Mouse (Mus musculus) olfactory bulb, adult 2 months (tissue): ENCODE measurements around the gene D430041D05Rik. TPM values are rescaled to one million over a fixed set of nuclear protein-coding genes. Genes with fewer than 3 reads are reported as not detected.
A peak's percentile ranks its signal among the peaks of the same experiment; 100 is the strongest.

Experiments
- H3K27ac ChIP-seq: fragments of 200-500 bp; 2 replicates; pipeline ENCODE4 v1.5.1; 2012; ENCODE audit warnings: low read depth, low read length; ENCODE audit not compliant: insufficient read depth
- H3K4me1 ChIP-seq: fragments of 200-500 bp; 2 replicates; pipeline ENCODE4 v1.6.1; 2012; ENCODE audit warnings: low read length; ENCODE audit not compliant: control insufficient read depth, insufficient read depth
- H3K4me3 ChIP-seq: fragments of 200-500 bp; 2 replicates; pipeline ENCODE4 v1.5.1; 2012; ENCODE audit warnings: mild to moderate bottlenecking, low read depth, low read length, moderate library complexity; ENCODE audit not compliant: insufficient read depth
- CTCF ChIP-seq: fragments of 200-500 bp; IDR thresholded peaks from 2 replicates; pipeline ENCODE4 v1.5.1; 2012; ENCODE audit warnings: low read depth, mild to moderate bottlenecking, low read length, moderate library complexity; ENCODE audit not compliant: insufficient read depth
- POLR2A ChIP-seq: fragments of 200-500 bp; IDR thresholded peaks from 2 replicates; pipeline ENCODE4 v1.6.1; 2012; ENCODE audit warnings: mild to moderate bottlenecking, low read depth, low read length, moderate library complexity; ENCODE audit not compliant: insufficient read depth
- WGBS: fragments of 180-500 bp; shearing (Covaris S2); methylation state at CpG from one replicate; pipeline ENCODE4 v1.1.7; 2018; 5-methylcytosine and 5-hydroxymethylcytosine counted together
- polyA plus RNA-seq: library from polyadenylated mRNA; stranded (reverse); fragments of >200 nt; gene quantifications from 2 replicates; pipeline ENCODE4 v1.2.4, GENCODE M21; 2012; ENCODE audit warnings: low replicate concordance; ENCODE audit not compliant: missing spikeins, insufficient read depth, insufficient read length

Gene D430041D05Rik
- polyA plus RNA-seq, 1 experiment, result not detected

- H3K4me3 ChIP-seq, result no peak overlapping the region
- 71% methylated on average over 3 of the region's 3 CpGs for WGBS
Measured at GRCm38 (mm10) chr2:104187073-104187472, 223.7 kb downstream of the D430041D05Rik start.

GRCm38 (mm10) chr2:104185616-104186015 lies 225.2 kb downstream of the D430041D05Rik start:
- WGBS, result 55% methylated on average over 5 of the region's 5 CpGs
- TF ChIP-seq POLR2A, result no peak
- TF ChIP-seq CTCF, result no peak
- no peak overlapping the region for H3K4me3 ChIP-seq
- peaks cover 2% of the 10 kb centered on the region; the same call in 1 of the 2 replicates for H3K4me1 ChIP-seq
- no peak overlapping the region for H3K27ac ChIP-seq

More at GRCm38 (mm10) chr2:104187073-104187472, 223.7 kb downstream of the D430041D05Rik start:
- Histone ChIP-seq H3K4me1 (peaks cover 2% of the 10 kb centered on the region; the same call in 1 of the 2 replicates), H3K27ac (no peak overlapping the region)
- TF ChIP-seq POLR2A (no peak), CTCF (no peak)

GRCm38 (mm10) chr2:104184296-104184695 lies 226.5 kb downstream of the D430041D05Rik start:
- no peak overlapping the region for H3K27ac ChIP-seq
- H3K4me1 ChIP-seq, result peaks cover 2% of the 10 kb centered on the region; the same call in 1 of the 2 replicates
- no peak overlapping the region for H3K4me3 ChIP-seq
- TF ChIP-seq POLR2A (no peak), CTCF (no peak)
- 87% methylated on average over 4 of the region's 4 CpGs for WGBS

- 85% methylated on average over 5 of the region's 5 CpGs for WGBS
- TF ChIP-seq CTCF, result no peak
- no peak for TF ChIP-seq POLR2A
Measured at GRCm38 (mm10) chr2:104183246-104183845, 227.5 kb downstream of the D430041D05Rik start.

GRCm38 (mm10) chr2:104179636-104180035 lies 231.2 kb downstream of the D430041D05Rik start:
- 89% methylated on average over 8 of the region's 8 CpGs for WGBS
- H3K4me3 ChIP-seq, result no peak overlapping the region
- no peak for TF ChIP-seq CTCF
- no peak for TF ChIP-seq POLR2A
- peaks cover 20% of the 10 kb centered on the region for H3K4me1 ChIP-seq
- H3K27ac ChIP-seq, result no peak overlapping the region

More at GRCm38 (mm10) chr2:104183246-104183845, 227.5 kb downstream of the D430041D05Rik start:
- H3K4me3 ChIP-seq, result no peak overlapping the region
- peaks cover 6% of the 10 kb centered on the region; the same call in 1 of the 2 replicates for H3K4me1 ChIP-seq
- no peak overlapping the region for H3K27ac ChIP-seq

GRCm38 (mm10) chr2:104178251-104178650 lies 232.6 kb downstream of the D430041D05Rik start:
- no peak overlapping the region for H3K4me3 ChIP-seq
- H3K4me1 ChIP-seq, result peaks cover 20% of the 10 kb centered on the region
- H3K27ac ChIP-seq, result no peak overlapping the region
- WGBS, result 79% methylated on average over 4 of the region's 4 CpGs
- no peak for TF ChIP-seq POLR2A

- TF ChIP-seq POLR2A (no peak), CTCF (no peak)
- H3K4me1 ChIP-seq, result peaks cover 20% of the 10 kb centered on the region
- peak overlapping the region; percentile 48; the same call in 1 of the 2 replicates for H3K27ac ChIP-seq
- WGBS, result 34% methylated on average over 13 of the region's 13 CpGs
- no peak overlapping the region for H3K4me3 ChIP-seq
Measured at GRCm38 (mm10) chr2:104176979-104177704, 233.7 kb downstream of the D430041D05Rik start.

- peaks cover 20% of the 10 kb centered on the region for H3K4me1 ChIP-seq
- no peak overlapping the region for H3K4me3 ChIP-seq
- no peak for TF ChIP-seq CTCF
- TF ChIP-seq POLR2A, result no peak
- peak overlapping the region; percentile 48; the same call in 1 of the 2 replicates for H3K27ac ChIP-seq
- 42% methylated on average over 17 of the region's 17 CpGs for WGBS
Measured at GRCm38 (mm10) chr2:104176166-104176978, 234.4 kb downstream of the D430041D05Rik start.
